20 mouse cellular contexts compared by ENCODE assay signal in genomic region chr1:85843291-85843863, GRCm38 (mm10).
"Had no signal": no experiment of that assay in that cellular context is flagged by ENCODE, and none has a peak within 500 bp of the region (broad histone marks: within the 10 kb centered on the region; RNA-seq: fewer than 3 reads in every experiment).

No protein-coding gene starts in this region.

- H3K27ac ChIP-seq: liver, embryonic 13.5 days; liver, embryonic 15.5 days; macrophage; midbrain, embryonic 13.5 days; midbrain, embryonic 15.5 days; neural tube, embryonic 12.5 days; stomach, embryonic 15.5 days; stomach, postnatal 0 days had no signal

- H3K9ac ChIP-seq: liver, embryonic 13.5 days; liver, embryonic 15.5 days; liver, postnatal 0 days; lung, embryonic 14.5 days; midbrain, embryonic 13.5 days; midbrain, embryonic 15.5 days; neural tube, embryonic 12.5 days; stomach, embryonic 15.5 days had no signal

- H3K4me3 ChIP-seq: liver, embryonic 13.5 days; liver, embryonic 15.5 days; megakaryocyte, embryonic 14.5 days; midbrain, embryonic 13.5 days; midbrain, embryonic 15.5 days; neural tube, embryonic 12.5 days; stomach, embryonic 15.5 days had no signal

- H3K4me1 ChIP-seq: midbrain, embryonic 13.5 days; midbrain, embryonic 15.5 days; neural tube, embryonic 12.5 days; stomach, embryonic 15.5 days had no signal

- H3K9me3 ChIP-seq: liver, embryonic 13.5 days; liver, embryonic 15.5 days; megakaryocyte, embryonic 14.5 days; midbrain, embryonic 13.5 days; midbrain, embryonic 15.5 days; neural tube, embryonic 12.5 days; stomach, embryonic 15.5 days had no signal

- H3K27me3 ChIP-seq: liver, embryonic 13.5 days; liver, embryonic 15.5 days; megakaryocyte, embryonic 14.5 days; midbrain, embryonic 13.5 days; midbrain, embryonic 15.5 days; neural tube, embryonic 12.5 days; stomach, embryonic 15.5 days had no signal

- H3K4me2 ChIP-seq: liver, embryonic 13.5 days; liver, embryonic 15.5 days; lung, embryonic 14.5 days; midbrain, embryonic 11.5 days; midbrain, embryonic 13.5 days; midbrain, embryonic 15.5 days; neural tube, embryonic 12.5 days; stomach, embryonic 15.5 days had no signal

- ATAC-seq: liver, postnatal 0 days; midbrain, embryonic 13.5 days; midbrain, embryonic 15.5 days had no signal

- DNase-seq: liver, embryonic 13.5 days; liver, postnatal 0 days; lung, embryonic 14.5 days; lung, postnatal 10 days; retina, postnatal 1 day; right cerebral cortex, adult 18-20 months; right cerebral cortex, postnatal 25 days; right cerebral cortex, postnatal 4 days; thymus, adult 2 months; thymus, postnatal 25 days; thymus, postnatal 4 days had no signal
